Mouse (Mus musculus) lung, embryonic 15.5 days (tissue): ENCODE measurements around the gene Spaca4. TPM values are rescaled to one million over a fixed set of nuclear protein-coding genes. Genes with fewer than 3 reads are reported as not detected.

Source experiments
- ATAC-seq: fragments of 200-750 bp; cut with Nextera tagmentation; 2 replicates; pipeline ENCODE4 v1.8.0; 2017; ENCODE audit warnings: moderate number of reproducible peaks, borderline replicate concordance; ENCODE audit not compliant: low FRiP score, low TSS enrichment; ENCODE audit errors: extremely low read depth
- H3K27ac ChIP-seq: fragments of 300-500 bp; sonication (generic); 2 replicates; pipeline ENCODE4 v1.5.1; 2015; ENCODE audit warnings: moderate library complexity, mild to moderate bottlenecking, inconsistent platforms
- H3K27me3 ChIP-seq: fragments of 300-500 bp; sonication (generic); 2 replicates; pipeline ENCODE4 v1.6.1; 2015; ENCODE audit warnings: inconsistent platforms
- H3K36me3 ChIP-seq: fragments of 300-500 bp; sonication (generic); 2 replicates; pipeline ENCODE4 v1.6.1; 2015; ENCODE audit warnings: inconsistent platforms
- H3K4me1 ChIP-seq: fragments of 300-500 bp; sonication (generic); 2 replicates; pipeline ENCODE4 v1.6.1; 2015; ENCODE audit warnings: inconsistent platforms
- H3K4me2 ChIP-seq: fragments of 300-500 bp; sonication (generic); 2 replicates; pipeline ENCODE4 v1.6.1; 2015; ENCODE audit warnings: inconsistent platforms, mild to moderate bottlenecking, moderate library complexity
- H3K4me3 ChIP-seq: fragments of 300-500 bp; sonication (generic); 2 replicates; pipeline ENCODE4 v1.5.1; 2015; ENCODE audit warnings: mild to moderate bottlenecking, inconsistent platforms
- H3K9ac ChIP-seq: fragments of 300-500 bp; sonication (generic); 2 replicates; pipeline ENCODE4 v1.6.1; 2015; ENCODE audit warnings: inconsistent platforms
- H3K9me3 ChIP-seq: fragments of 300-500 bp; sonication (generic); 2 replicates; pipeline ENCODE4 v1.6.1; 2016; ENCODE audit warnings: inconsistent platforms
- WGBS: fragments of 180-500 bp; shearing (Covaris S2); methylation state at CpG from one replicate; pipeline ENCODE4 v1.1.7; 2015; 5-methylcytosine and 5-hydroxymethylcytosine counted together
- polyA plus RNA-seq: library from polyadenylated mRNA; unstranded; fragments of >200 nt; fragmentation: Nextera tagmentation; extraction: Ambion mirVana; gene quantifications from 2 replicates; pipeline ENCODE4 v1.2.1, GENCODE M21; 2015

Gene Spaca4
- polyA plus RNA-seq, 1 experiment from 2014 or later: not detected

DNA sequence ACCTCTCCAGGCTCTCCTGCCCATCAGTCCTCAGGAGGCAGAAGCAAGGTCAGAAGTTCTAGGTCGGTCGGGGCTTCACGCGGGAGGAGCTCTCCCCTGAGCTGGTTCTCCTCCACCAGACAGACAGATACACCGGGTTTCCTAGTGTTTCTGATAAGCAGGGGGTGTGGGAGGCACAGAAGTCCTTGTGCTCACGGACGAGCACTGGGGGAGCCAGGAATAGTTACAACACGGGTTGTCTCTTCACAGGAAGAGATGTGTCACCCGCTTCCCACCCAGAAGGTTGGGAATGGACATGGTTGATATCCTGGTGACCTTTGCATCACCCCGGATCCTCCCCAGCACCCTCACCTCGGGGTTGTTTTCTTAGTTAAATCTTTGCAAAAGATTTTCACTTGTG, 35.8 kb downstream of the Spaca4 start:
- no peaks in the 10 kb centered on the region for H3K36me3 ChIP-seq
- no peaks in the 10 kb centered on the region for H3K9me3 ChIP-seq
- H3K4me1 ChIP-seq: peaks cover 7% of the 10 kb centered on the region; the same call in 1 of the 2 replicates
- no peaks in the 10 kb centered on the region for H3K27me3 ChIP-seq
- 51% methylated on average over 11 of the region's 11 CpGs for WGBS
- no peak overlapping the region for H3K9ac ChIP-seq
- H3K27ac ChIP-seq: no peak overlapping the region
- H3K4me2 ChIP-seq: no peak overlapping the region
- no peak for ATAC-seq
- H3K4me3 ChIP-seq: no peak overlapping the region

DNA sequence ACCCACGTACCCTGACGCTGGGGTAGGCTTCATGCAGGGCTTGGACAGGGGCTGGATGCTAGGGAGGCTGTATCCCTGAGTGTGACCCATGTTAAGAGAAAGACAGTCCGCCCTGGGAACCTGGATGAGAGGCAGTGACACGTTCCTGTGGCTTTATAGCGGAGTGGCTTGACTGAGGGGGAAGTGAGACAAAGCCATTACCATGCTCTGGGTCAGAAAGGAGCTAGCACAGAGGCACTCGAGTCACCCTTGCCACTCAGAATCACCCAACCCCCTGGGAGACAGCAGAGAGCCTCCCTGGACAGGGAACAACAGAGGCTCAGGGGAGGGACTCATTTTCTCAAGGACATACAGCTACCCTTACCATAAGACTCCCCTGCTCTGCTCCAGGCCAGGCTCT, 36.5 kb downstream of the Spaca4 start:
- Histone ChIP-seq H3K27ac (no peak overlapping the region), H3K4me1 (peaks cover 7% of the 10 kb centered on the region; the same call in 1 of the 2 replicates), H3K4me3 (no peak overlapping the region), H3K9ac (no peak overlapping the region), H3K9me3 (no peaks in the 10 kb centered on the region), H3K27me3 (no peaks in the 10 kb centered on the region), H3K4me2 (no peak overlapping the region), H3K36me3 (no peaks in the 10 kb centered on the region)
- WGBS: 56% methylated on average over 6 of the region's 6 CpGs
- no peak for ATAC-seq

DNA sequence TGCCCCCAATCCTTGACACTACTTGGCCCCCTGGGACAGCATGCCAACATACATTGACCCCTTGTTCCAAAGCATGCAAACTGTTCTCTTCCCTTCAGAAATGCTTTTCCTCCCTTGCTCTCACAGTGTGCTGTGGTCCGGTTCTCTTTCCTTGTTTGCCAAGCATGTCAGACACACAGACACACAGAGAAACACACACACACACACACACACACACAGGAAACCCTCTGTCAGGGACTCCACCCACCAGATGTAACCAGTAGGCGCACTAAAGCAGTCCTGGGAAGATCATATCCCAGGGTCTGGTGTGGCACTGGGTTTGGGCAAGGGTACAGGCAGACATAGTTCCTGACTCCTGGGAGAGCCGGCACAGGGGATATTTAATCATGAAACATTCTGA, 38.8 kb downstream of the Spaca4 start:
- Histone ChIP-seq H3K36me3 (no peaks in the 10 kb centered on the region), H3K9me3 (no peaks in the 10 kb centered on the region), H3K27me3 (no peaks in the 10 kb centered on the region), H3K4me3 (no peak overlapping the region), H3K4me2 (no peak overlapping the region), H3K27ac (no peak overlapping the region), H3K9ac (no peak overlapping the region), H3K4me1 (peaks cover 12% of the 10 kb centered on the region)
- WGBS: 58% methylated on average over 3 of the region's 3 CpGs
- no peak for ATAC-seq

DNA sequence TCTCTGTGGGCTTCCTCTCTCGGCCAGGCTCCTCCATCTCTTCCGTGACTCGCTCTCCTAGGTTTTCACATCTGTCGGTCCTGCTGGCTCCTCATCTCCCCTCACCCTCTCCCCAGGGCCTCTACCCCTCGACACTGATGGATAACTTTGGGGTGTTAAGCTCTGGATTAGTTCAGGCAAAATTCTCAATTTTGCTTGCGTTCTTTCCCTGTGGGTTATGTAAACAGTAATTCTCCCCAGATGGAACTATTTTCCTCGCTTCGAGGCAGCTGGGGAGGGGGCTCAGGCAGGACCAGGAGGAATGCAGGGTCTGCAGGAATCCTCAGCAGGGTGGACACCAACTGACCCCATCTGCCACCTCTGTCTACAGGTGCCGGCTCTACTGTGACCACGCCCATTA, 39.8 kb downstream of the Spaca4 start:
- H3K9ac ChIP-seq: no peak overlapping the region
- H3K27ac ChIP-seq: no peak overlapping the region
- H3K27me3 ChIP-seq: no peaks in the 10 kb centered on the region
- H3K4me3 ChIP-seq: no peak overlapping the region
- H3K4me2 ChIP-seq: no peak overlapping the region
- H3K4me1 ChIP-seq: peaks cover 17% of the 10 kb centered on the region
- no peak for ATAC-seq
- H3K9me3 ChIP-seq: no peaks in the 10 kb centered on the region
- 25% methylated on average over 10 of the region's 10 CpGs for WGBS
- no peaks in the 10 kb centered on the region for H3K36me3 ChIP-seq

DNA sequence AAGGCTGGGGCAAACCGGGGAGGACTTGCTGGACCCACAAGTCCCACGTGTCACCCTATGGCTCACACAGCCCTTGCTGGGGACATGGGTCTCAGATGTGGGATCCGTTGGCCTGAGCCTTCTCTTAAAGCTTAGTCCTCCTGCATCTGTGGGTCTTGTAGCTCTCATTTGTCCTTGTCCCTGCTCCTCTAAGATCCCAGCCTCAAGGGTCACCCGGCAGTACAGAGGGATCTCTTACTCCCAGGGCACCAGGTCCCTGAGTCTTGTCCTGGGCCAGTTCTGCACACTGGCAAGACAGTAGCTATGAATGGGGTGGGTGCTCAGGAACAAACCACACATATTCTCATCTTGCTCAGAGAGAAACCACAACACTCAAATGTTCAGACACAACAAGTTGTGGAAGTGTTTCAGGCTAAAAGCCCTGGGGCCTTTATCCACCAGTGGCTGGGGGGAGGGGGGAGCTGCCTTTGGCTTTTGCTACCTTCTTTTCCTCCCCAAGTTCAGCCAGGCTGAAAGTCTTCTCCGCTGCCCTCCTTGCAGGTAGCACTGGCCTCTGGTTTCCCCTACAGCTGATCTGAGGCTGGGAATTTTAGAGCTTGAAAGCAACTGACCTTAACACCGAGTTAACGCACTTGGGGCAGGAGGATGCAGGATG, 42.1 kb downstream of the Spaca4 start, which contains the start of gene Ntn5:
TSS of gene Ntn5 (plus strand) at position 627 of the 655 bp plus-strand sequence.
- H3K4me2 ChIP-seq: no peak within 1 kb of the TSS
- no peak for ATAC-seq
- no peak within 1 kb of the TSS for H3K4me3 ChIP-seq
- no peaks in the 10 kb centered on the region for H3K9me3 ChIP-seq
- 79% methylated on average over 7 of the region's 7 CpGs for WGBS
- no peak within 1 kb of the TSS for H3K27ac ChIP-seq
- peaks cover 20% of the 10 kb centered on the region for H3K4me1 ChIP-seq
- H3K9ac ChIP-seq: no peak within 1 kb of the TSS
- H3K36me3 ChIP-seq: no peaks in the 10 kb centered on the region
- H3K27me3 ChIP-seq: no peaks in the 10 kb centered on the region

DNA sequence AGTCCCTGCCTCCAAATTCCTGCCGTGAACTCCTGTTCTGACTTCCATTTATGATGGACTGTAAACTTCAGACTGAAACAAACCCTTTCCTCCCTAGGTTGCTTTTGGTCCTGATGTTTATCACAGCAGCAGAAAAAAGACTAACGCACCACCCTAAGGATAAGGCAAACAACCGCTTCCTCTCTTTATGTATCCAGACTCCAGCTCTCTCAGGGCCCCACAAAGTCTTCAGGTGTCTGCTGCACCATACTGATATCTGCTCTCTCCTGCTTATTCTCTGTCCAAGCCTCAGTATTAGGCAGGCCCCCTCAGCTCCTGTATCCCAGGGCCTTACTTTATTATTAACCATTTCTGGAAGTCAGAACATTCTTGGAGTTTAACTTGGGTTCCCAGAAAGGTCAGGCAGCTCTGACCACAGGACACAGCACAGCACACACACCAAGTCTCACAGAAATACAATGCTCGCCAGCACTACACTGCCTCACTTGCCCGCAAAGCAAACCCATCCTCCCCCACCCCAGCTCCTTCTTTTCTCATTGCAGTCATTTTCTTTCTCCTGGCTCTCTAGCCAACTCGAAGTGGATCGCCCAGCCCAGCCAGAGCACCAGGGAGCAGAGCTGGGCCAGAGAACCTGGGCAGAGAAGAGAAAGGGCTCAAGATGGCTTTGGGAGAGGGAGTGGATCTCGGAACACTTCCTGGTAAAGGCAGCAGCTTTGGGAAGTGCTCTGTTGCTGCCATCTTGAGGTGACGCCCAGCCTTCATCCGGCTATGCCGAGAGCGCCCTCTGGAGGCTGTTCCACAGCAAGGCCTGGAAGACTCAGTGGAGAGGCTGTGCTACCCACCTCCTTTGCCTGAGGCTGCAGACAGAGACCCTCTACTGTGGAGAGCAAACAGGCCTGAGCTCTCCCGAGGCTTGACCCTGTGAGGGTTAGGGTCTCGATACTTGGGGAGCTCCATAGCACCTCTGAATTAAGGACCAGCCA, 43.2 kb downstream of the Spaca4 start:
- Histone ChIP-seq H3K4me1 (peaks cover 20% of the 10 kb centered on the region), H3K4me3 (no peak overlapping the region), H3K36me3 (no peaks in the 10 kb centered on the region), H3K4me2 (peak overlapping the region; percentile 44), H3K9ac (no peak overlapping the region), H3K27me3 (no peaks in the 10 kb centered on the region), H3K9me3 (no peaks in the 10 kb centered on the region), H3K27ac (peak overlapping the region; percentile 54)
- WGBS: 27% methylated on average over 14 of the region's 14 CpGs
- peak; percentile 55; the same call in 1 of the 2 replicates for ATAC-seq

DNA sequence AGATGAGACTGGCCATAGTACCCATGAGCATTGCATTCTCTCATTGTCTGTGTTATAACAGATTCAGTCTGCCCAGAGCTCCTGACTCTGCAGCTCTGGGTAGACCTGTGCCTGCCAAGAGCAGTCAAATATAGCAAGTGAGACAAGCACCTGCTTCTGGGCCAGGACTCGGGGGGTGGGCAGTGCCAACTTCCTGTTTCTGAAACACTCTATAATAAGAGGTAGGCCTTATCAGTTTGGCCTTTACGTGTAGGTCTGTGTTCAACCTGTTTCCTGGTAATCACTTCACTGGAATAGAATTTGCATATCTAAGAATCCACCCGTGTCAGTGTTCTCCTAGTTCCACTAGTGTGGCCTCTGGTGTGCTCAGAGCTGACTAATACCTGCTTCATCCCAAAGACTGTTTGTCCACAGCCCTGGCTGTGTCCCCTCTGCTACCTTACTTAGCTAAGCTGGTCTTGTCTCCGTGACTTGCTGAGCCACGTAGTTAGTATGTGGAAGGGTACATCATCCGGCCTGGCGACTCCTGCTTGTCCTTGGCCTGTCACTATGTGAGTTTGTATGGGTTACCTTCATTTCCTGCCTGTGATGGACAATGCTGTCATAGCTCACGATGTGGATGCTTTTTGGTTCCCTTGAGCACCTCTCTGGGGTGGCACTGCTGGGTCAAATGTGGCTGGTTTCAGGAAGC, 44.4 kb downstream of the Spaca4 start:
- WGBS: 66% methylated on average over 8 of the region's 8 CpGs
- H3K4me3 ChIP-seq: no peak overlapping the region
- no peaks in the 10 kb centered on the region for H3K9me3 ChIP-seq
- H3K4me1 ChIP-seq: peaks cover 20% of the 10 kb centered on the region
- H3K36me3 ChIP-seq: no peaks in the 10 kb centered on the region
- no peak for ATAC-seq
- no peaks in the 10 kb centered on the region for H3K27me3 ChIP-seq
- H3K27ac ChIP-seq: peak overlapping the region; percentile 18
- H3K9ac ChIP-seq: no peak overlapping the region
- H3K4me2 ChIP-seq: no peak overlapping the region

DNA sequence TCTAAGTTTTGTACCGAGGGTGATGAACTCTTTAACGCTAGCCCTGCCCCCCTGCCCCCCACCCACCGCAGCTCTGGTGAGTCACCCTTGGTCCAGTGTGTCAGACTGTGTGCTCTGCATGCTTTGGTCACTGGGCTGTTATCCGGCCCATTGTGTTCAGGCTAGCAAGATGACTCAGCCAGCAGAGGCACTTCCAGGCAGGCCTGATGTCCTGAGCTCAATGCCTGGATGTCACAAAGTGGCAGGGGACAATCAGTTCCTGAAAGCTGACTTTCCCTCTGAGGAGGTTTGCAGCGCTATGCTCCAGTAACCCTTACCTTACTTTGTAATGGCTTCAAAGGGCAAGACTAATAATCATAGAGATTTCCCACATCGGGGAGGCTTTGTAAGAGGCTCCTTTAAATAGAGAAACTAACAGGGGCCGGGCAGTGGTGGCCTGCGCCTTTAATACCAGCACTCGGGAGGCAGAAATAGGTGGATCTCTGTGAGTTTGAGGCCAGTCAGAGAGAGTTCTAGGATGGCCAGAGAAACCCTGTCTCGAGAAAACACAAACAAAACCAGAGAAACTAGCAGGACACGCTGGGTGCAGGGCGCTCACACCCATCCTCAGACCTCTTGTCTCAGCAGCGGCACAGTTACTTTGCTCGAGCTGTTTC, 45.5 kb downstream of the Spaca4 start:
- Histone ChIP-seq H3K9me3 (no peaks in the 10 kb centered on the region), H3K4me3 (no peak overlapping the region), H3K4me2 (no peak overlapping the region), H3K36me3 (no peaks in the 10 kb centered on the region), H3K27me3 (no peaks in the 10 kb centered on the region), H3K9ac (no peak overlapping the region), H3K4me1 (peaks cover 13% of the 10 kb centered on the region; the same call in 1 of the 2 replicates), H3K27ac (peak overlapping the region; percentile 35)
- no peak for ATAC-seq
- WGBS: 63% methylated on average over 14 of the region's 14 CpGs

DNA sequence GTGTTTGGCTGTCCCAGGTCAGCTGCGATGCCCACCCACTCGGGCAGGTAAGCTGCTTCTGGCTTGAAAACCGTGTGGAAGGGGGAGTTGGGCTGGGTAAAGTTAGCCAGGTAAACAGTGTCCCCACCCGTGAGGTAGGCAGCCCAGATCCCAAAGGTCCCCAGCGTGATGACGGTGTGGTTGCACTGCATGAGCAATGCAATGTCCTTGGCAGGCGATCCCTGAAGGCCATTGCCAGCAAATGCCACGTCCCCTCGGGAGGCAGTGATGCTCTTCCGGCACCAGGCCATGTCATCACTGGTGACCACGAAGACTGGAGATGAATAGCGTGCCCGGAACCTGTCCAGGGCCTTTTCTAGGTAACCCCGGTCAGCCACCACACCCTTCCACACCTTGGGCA, 47.1 kb downstream of the Spaca4 start:
- Histone ChIP-seq H3K4me1 (peaks cover 13% of the 10 kb centered on the region; the same call in 1 of the 2 replicates), H3K27me3 (no peaks in the 10 kb centered on the region), H3K4me3 (no peak overlapping the region), H3K9ac (no peak overlapping the region), H3K27ac (no peak overlapping the region), H3K9me3 (no peaks in the 10 kb centered on the region), H3K36me3 (no peaks in the 10 kb centered on the region), H3K4me2 (no peak overlapping the region)
- 91% methylated on average over 14 of the region's 14 CpGs for WGBS
- ATAC-seq: no peak

DNA sequence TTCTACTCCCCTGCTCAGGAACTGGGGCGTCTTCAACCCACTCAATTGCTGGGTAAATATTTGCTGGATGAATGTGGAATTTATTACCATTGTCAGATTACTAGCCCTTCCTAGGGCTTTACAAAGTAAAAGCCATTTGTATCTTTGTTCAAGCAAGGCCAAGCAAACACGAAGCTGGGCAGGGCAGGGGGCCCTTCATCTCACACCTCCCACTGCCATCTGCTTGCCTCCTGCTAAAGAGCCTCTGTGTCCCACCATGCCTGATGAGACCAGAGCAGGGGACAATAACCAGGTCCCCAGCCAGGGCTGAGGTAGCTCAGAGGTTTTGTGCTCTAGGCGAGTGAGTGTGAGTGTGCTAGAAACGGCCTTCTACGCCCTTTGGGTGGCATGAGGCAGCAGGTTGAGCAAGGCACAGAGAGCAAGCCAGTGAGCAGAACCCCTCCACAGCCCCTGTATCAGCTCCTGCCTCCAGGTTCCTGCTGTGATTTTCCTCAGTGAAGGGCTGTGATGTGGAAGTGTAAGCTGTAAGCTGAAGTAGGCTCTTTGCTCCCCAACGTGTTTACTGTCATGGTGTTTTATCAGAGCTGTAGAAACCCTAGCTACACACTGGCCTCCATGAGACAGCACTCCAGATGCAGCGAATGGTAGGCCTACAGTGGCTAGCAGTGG, 47.9 kb downstream of the Spaca4 start:
- 46% methylated on average over 7 of the region's 7 CpGs for WGBS
- Histone ChIP-seq H3K36me3 (no peaks in the 10 kb centered on the region), H3K9me3 (no peaks in the 10 kb centered on the region), H3K27ac (no peak overlapping the region), H3K4me1 (peaks cover 13% of the 10 kb centered on the region; the same call in 1 of the 2 replicates), H3K4me2 (no peak overlapping the region), H3K9ac (no peak overlapping the region), H3K27me3 (no peaks in the 10 kb centered on the region), H3K4me3 (no peak overlapping the region)
- no peak for ATAC-seq
